26 mouse cellular contexts compared by ENCODE assay signal in genomic region chr6:114800291-114800965, GRCm38 (mm10).
A peak's percentile ranks its signal among the peaks of the same experiment; 100 is the strongest.
DNase-seq lines count a peak whose midpoint lies in the region; ATAC-seq lines count a peak whose summit lies in the region.
"Had no signal": no experiment of that assay in that cellular context is flagged by ENCODE, and none has a peak within 500 bp of the region (broad histone marks: within the 10 kb centered on the region; RNA-seq: fewer than 3 reads in every experiment).

No protein-coding gene starts in this region.

- H3K9me3 ChIP-seq in heart, embryonic 11.5 days (replicated peaks; ENCODE audit: control insufficient read depth, low read length): no peaks in the 10 kb centered on the region
- no peaks in the 10 kb centered on the region for H3K9me3 ChIP-seq in intestine, embryonic 14.5 days (ENCODE audit: control insufficient read depth, low read length)
- no peaks in the 10 kb centered on the region for H3K9me3 ChIP-seq in limb, embryonic 15.5 days
- H3K9me3 ChIP-seq: embryonic facial prominence, embryonic 10.5 days; embryonic facial prominence, embryonic 15.5 days; forebrain, embryonic 13.5 days; heart, embryonic 10.5 days; lung, embryonic 15.5 days; neural tube, embryonic 12.5 days had no signal

- peaks cover 15% of the 10 kb centered on the region for H3K4me1 ChIP-seq in heart, embryonic 11.5 days (ENCODE audit: control insufficient read depth, insufficient read depth, low read length)
- no peaks in the 10 kb centered on the region for H3K4me1 ChIP-seq in intestine, embryonic 14.5 days (replicated peaks; ENCODE audit: control insufficient read depth, insufficient read depth, low read length)
- peaks cover 45% of the 10 kb centered on the region for H3K4me1 ChIP-seq in limb, embryonic 15.5 days

- H3K9ac ChIP-seq in heart, embryonic 11.5 days (ENCODE audit: low read depth, low read length): no peak overlapping the region
- no peak overlapping the region for H3K9ac ChIP-seq in intestine, embryonic 14.5 days (ENCODE audit: low read length)
- no peak overlapping the region for H3K9ac ChIP-seq in limb, embryonic 15.5 days
- H3K9ac ChIP-seq: embryonic facial prominence, embryonic 15.5 days; forebrain, embryonic 13.5 days; hindbrain, embryonic 14.5 days; lung, embryonic 15.5 days; neural tube, embryonic 12.5 days had no signal

- H3K27me3 ChIP-seq in heart, embryonic 11.5 days (ENCODE audit: control insufficient read depth, insufficient read depth, low read length): peaks cover 6% of the 10 kb centered on the region; the same call in 1 of the 2 replicates
- no peaks in the 10 kb centered on the region for H3K27me3 ChIP-seq in intestine, embryonic 14.5 days (replicated peaks; ENCODE audit: control insufficient read depth, insufficient read depth, low read length)
- no peaks in the 10 kb centered on the region for H3K27me3 ChIP-seq in limb, embryonic 15.5 days
- H3K27me3 ChIP-seq: embryonic facial prominence, embryonic 15.5 days; forebrain, embryonic 13.5 days; lung, embryonic 15.5 days; neural tube, embryonic 12.5 days had no signal

- no peak overlapping the region for H3K4me3 ChIP-seq in heart, embryonic 11.5 days (ENCODE audit: low read depth, low read length)
- H3K4me3 ChIP-seq in intestine, embryonic 14.5 days (ENCODE audit: low read depth, low read length): no peak overlapping the region
- H3K4me3 ChIP-seq in limb, embryonic 15.5 days: no peak overlapping the region
- H3K4me3 ChIP-seq: embryonic facial prominence, embryonic 10.5 days; embryonic facial prominence, embryonic 15.5 days; forebrain, embryonic 13.5 days; heart, embryonic 10.5 days; lung, embryonic 15.5 days; neural tube, embryonic 12.5 days had no signal

- peak; percentile 31; the same call in 1 of the 2 replicates for ATAC-seq in heart, embryonic 11.5 days (replicated peaks; ENCODE audit: insufficient number of reproducible peaks, low FRiP score, low TSS enrichment)
- peak; percentile 87 for ATAC-seq in intestine, embryonic 14.5 days (replicated peaks; ENCODE audit: low FRiP score, low TSS enrichment, low read depth)
- ATAC-seq in limb, embryonic 15.5 days (ENCODE audit: insufficient number of reproducible peaks, low FRiP score, low TSS enrichment, low read depth): no peak
- ATAC-seq: forebrain, embryonic 13.5 days; midbrain, embryonic 16.5 days had no signal

- no peaks in the 10 kb centered on the region for H3K36me3 ChIP-seq in heart, embryonic 11.5 days (ENCODE audit: control insufficient read depth, insufficient read depth, low read length)
- no peaks in the 10 kb centered on the region for H3K36me3 ChIP-seq in intestine, embryonic 14.5 days (ENCODE audit: control insufficient read depth, insufficient read depth, low read length)
- H3K36me3 ChIP-seq in limb, embryonic 15.5 days: no peaks in the 10 kb centered on the region
- H3K36me3 ChIP-seq: embryonic facial prominence, embryonic 10.5 days; embryonic facial prominence, embryonic 15.5 days; heart, embryonic 10.5 days; lung, embryonic 15.5 days; neural tube, embryonic 12.5 days had no signal

- no peak overlapping the region for H3K4me2 ChIP-seq in heart, embryonic 11.5 days
- no peak overlapping the region for H3K4me2 ChIP-seq in intestine, embryonic 14.5 days (ENCODE audit: low read length)
- H3K4me2 ChIP-seq in limb, embryonic 15.5 days: no peak overlapping the region
- H3K4me2 ChIP-seq: embryonic facial prominence, embryonic 15.5 days; forebrain, embryonic 13.5 days; hindbrain, embryonic 14.5 days; liver, embryonic 11.5 days; lung, embryonic 15.5 days; midbrain, embryonic 11.5 days; neural tube, embryonic 12.5 days had no signal

- 21% methylated on average over 2 of the region's 2 CpGs for WGBS in heart, embryonic 11.5 days (ENCODE audit: insufficient replicate concordance)
- 44% methylated on average over 2 of the region's 2 CpGs for WGBS in intestine, embryonic 14.5 days
- 56% methylated on average over 2 of the region's 2 CpGs for WGBS in limb, embryonic 15.5 days

- no peak for DNase-seq in heart, adult 9 months (ENCODE audit: low spot score in 2 of 2)
- peak; percentile 47 for DNase-seq in 3T3-L1 (ENCODE audit: low read depth, low spot score)
- DNase-seq in intestine, embryonic 14.5 days (ENCODE audit: low spot score): no peak
- DNase-seq in kidney, postnatal 4 days: no peak
- no peak for DNase-seq in layer of hippocampus, postnatal 25 days (ENCODE audit: extremely low spot score in 1 of 2, low spot score in 1 of 2)
- DNase-seq in kidney, adult 18-20 months: no peak
- DNase-seq: adrenal gland, adult 8-10 months; cerebellum, adult 2 months; cerebellum, postnatal 25 days; gastrocnemius, postnatal 10 days; heart, postnatal 10 days; kidney, adult 9 months; kidney, postnatal 10 days; layer of hippocampus, adult 9-11 months had no signal

- H3K27ac ChIP-seq in heart, embryonic 11.5 days (ENCODE audit: low read depth, low read length): no peak overlapping the region
- peak overlapping the region; percentile 64 for H3K27ac ChIP-seq in intestine, embryonic 14.5 days (ENCODE audit: low read depth)
- 0 out of 2 replicates have a peak overlapping the region, but pooled peaks have one; percentile 17 for H3K27ac ChIP-seq in limb, embryonic 15.5 days
- H3K27ac ChIP-seq: embryonic facial prominence, embryonic 10.5 days; embryonic facial prominence, embryonic 15.5 days; forebrain, embryonic 13.5 days; heart, embryonic 10.5 days; hindbrain, embryonic 14.5 days; lung, embryonic 15.5 days; neural tube, embryonic 12.5 days had no signal
